Mouse (Mus musculus) lung, postnatal 25 days (tissue): ENCODE results near the gene Gm45837.

Experiments used
- DNase-seq: peaks from one replicate; pipeline ENCODE4 v3.0.0; 2022; ENCODE audit warnings: low spot score

Gm45837 gene

GRCm38 (mm10) chr7:101410267-101410936 lies at the start of gene Gm45837:
Gm45837 (plus strand) TSS chr7:101410886.
- no peak for DNase-seq

- DNase-seq: no peak
These were observed 49.7 kb upstream of the Gm45837 start for GRCm38 (mm10) chr7:101361021-101361420.

GRCm38 (mm10) chr7:101361767-101362166 lies 48.9 kb upstream of the Gm45837 start:
- DNase-seq: no peak

DNA sequence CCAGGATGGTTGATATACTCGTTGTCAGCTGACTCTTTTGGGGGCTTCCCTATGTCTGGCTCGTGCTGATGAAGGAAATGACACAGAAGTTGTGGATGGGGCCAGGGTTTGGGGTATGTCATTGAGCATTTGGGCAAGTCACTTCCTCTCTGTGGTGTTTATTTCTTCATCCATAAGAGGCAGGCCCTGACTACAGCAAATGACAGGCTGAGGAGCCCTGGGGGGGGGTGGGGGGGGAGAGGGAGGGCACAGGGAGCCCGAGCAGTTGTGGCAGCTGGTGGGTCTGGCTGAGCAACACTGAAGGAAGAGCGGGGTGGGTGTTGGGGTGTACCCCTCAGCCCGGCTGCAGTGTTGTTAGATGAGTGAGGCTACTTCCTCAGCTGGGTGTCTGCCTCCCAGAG lies 47.9 kb upstream of the Gm45837 start:
- no peak for DNase-seq

DNA sequence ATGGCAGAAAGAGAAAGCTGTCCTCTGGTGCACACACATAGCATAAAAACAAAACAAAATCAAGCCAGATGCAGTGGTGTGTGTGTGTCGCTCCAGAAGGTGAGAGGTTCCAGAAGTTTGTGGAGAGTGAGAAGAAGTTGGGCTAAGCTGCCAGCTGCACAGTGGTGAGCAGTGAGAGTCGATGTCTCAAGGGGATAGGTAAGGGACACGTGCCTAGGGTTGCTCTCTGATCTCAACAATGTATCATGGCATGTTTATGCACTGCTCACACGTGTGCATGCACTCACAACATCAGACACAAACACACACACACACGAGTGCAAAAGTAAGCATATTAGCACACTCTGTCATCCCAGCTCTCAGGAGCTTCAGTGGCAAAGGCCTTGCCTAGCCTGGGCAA lies 46.8 kb upstream of the Gm45837 start:
- DNase-seq: no peak

DNA sequence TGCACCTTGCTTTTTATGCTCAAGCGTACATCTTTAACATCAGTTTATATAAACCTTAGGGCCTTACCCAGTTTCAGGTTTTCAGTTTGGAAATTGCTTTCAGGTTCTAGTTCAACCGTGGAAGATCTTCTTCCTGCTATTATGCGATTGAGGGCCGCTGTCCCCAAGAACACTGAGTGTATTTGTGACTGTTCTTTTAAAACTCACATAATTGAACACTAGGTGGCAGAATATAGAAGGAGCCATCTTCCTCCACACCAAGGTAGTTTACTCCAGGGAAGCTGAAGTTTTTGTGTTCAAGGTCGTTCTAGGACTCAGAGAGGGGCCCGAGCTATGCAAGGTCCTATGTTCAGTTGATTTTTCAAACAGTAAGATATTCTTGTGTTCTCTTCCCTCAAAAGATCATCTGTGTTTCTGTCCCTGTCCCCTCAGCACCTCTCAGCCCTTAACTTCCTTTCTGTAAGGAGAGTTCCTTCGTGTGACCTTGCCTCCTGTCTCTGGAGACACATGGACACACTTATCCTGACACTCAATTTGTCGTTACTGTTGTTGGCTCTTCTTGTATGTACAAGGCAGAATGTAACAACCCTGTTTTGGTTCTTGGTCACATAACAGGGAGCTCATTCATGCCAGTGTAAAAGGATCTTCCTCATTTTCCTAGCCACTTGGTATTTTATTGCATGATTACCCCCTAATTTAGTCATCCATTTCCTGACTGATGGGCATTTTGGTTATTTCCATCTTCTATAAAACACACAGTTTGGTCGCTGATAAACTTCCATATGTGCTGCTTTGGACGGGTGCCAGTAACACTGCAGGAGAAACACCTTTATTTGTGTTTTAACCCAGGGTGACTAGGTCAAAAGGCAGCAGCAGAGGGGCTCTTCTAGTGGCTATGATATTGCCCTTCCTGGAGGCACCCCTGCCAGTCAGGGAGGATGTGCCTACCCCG lies 42.5 kb upstream of the Gm45837 start:
- no peak for DNase-seq

GRCm38 (mm10) chr7:101369666-101370065 lies 41.0 kb upstream of the Gm45837 start:
- no peak for DNase-seq

GRCm38 (mm10) chr7:101373082-101373481 lies 37.6 kb upstream of the Gm45837 start:
- DNase-seq: no peak

- peak; percentile 65 for DNase-seq
These were observed 36.5 kb upstream of the Gm45837 start for GRCm38 (mm10) chr7:101374155-101374554.

- no peak for DNase-seq
These were observed 33.9 kb upstream of the Gm45837 start for GRCm38 (mm10) chr7:101376701-101377340.

DNA sequence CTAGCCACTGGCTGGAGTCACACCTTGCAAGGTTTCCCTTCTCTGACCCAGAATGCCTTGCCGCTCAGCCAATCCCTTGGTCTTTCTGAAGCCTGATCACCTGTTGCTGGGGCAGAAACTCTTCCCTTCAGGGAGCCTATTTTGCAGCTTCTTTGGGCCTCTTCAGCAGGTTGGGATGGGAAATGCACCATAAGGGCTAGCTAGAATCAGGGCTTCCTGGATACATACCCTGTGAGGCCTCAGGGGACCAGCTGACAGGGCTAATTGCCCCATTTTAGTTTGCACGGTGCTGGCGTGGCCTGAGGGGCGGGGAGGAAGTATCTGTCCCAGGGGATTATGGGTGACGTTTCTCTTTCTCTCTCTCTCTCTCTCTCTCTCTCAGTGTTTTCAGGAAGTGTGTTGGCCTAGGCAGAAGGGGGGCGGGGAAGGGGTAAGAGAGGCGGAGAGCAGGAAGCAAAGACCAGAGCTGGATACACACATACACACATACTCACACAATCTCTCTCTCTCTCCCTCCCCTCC lies 32.9 kb upstream of the Gm45837 start:
- peak; percentile 89 for DNase-seq

DNA sequence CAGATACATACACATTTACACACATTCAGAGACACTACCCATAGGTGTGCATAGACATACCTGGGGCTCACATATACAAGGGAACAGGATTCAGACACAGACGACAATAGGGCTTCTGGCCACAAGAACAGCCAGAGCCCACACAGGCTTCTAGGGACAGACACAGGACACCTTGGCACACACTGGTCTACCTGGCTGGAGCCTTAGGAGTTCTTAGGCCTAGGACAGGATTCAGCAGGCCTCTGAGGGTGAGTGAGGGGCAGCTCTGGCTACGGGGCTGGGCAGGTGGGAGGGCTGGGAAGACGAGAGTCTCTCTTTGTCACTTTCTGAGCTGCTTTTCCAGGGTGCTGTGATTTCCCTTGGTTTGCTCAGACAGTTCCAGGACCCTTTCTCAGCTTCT lies 32.4 kb upstream of the Gm45837 start:
- DNase-seq: no peak

DNA sequence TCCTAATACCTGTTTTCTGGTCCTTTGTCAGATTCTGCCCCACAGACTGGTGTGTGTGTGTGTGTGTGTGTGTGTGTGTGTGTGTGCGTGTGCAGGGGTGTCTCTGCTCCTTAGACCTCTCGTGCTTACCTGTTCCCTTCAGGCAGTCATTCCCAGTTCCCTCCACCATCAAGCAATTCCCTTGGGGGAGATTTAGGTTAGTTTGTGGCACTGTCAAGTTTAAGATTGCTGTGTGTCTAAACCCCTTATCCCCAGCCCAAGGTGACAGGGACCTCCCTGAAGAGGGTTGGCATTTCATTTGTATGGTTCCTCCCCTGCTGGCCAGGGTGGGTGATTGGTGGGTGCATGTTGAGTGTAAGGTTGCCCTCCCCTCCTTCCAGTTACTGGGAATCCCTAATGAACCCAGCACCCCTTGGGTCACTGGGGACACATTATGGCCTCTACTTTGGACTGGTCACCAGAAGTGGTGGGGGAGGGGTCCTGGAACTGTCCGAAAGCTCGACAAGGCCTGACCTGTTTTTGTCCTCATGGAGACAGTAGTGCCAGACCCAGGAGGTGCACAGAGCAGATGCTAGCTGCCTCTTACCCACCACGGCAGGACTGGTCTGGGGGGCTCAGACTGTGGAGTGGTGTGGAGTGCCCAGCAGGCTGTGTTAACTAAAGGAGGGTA lies 31.8 kb upstream of the Gm45837 start:
- DNase-seq: no peak

DNA sequence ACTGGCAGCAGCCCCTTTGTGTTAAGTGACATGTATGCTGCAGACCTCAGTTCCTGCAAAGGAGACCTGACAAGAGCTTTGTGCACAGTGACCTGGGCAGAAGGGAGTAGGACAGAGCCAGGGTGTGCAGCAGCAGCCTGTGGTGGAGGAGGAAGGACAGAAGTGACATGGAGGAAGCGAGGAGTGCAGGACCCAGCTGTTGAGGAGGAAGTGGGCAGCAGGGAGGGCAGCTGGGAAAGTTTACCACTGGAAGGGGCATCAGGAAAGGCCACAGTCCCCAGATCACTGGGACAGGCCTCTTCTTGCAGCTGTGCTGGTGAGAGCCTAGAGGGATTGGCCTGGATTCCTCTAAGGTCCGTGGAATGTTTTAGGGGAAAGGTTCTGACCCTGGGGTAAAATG lies 31.0 kb upstream of the Gm45837 start:
- DNase-seq: no peak

GRCm38 (mm10) chr7:101381512-101381911 lies 29.2 kb upstream of the Gm45837 start:
- DNase-seq: no peak

DNA sequence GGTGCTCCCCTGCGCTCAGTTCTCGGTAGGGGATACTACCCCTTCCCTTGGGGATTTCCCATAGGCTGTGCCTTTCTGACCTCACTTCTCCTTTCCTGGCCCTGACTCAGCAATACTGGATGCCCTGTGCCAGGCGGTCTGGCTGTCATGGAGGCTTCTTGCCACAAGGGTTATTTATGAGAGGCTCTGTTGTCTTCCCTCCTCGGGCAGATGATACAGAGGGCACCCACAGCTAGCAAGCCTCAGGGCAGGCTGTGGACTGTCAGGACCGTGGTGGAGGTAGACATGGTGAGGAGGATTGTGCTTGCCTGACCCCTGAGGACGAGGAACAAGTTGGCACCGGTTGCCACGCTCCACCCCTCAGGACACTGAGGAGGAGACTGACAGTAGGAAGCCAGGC lies 28.3 kb upstream of the Gm45837 start:
- peak; percentile 57 for DNase-seq

- peak; percentile 39 for DNase-seq
These were observed 26.9 kb upstream of the Gm45837 start for GRCm38 (mm10) chr7:101383756-101384155.

- DNase-seq: no peak
These were observed 25.8 kb upstream of the Gm45837 start for GRCm38 (mm10) chr7:101384931-101385330.

- DNase-seq: peak; percentile 56
These were observed 25.4 kb upstream of the Gm45837 start for GRCm38 (mm10) chr7:101385331-101385733.

GRCm38 (mm10) chr7:101385866-101386452 lies 24.7 kb upstream of the Gm45837 start:
- DNase-seq: no peak

DNA sequence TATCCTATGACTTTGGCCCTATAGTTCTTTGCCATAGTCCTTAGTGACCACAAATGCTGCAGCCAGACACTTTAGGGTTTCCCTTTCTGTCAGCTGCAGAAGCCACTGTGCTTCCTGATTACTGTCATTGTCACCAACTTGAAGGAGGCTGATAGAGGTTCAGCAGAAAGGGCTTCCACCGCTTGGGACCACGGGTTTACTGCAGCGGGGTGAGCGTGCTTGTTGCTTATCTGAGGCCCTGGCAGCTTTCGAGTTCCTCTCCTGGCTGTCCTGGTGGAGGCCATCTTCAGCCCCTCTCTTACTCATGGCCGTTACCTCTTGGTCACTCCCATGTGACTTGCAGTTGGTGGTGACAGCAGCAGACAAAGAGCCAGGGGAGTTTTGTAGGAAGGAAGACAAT lies 21.4 kb upstream of the Gm45837 start:
- DNase-seq: no peak
